Mouse (Mus musculus) left cerebral cortex, adult 18-20 months (tissue): ENCODE results near the gene Svs6. TPM values are rescaled to one million over a fixed set of nuclear protein-coding genes. Genes with fewer than 3 reads are reported as not detected.

ENCODE experiments used
- microRNA-seq, 2 experiments: library from miRNA; unstranded; fragments of <30 nt; microRNA quantifications; one replicate each; pipeline ENCODE4 v1.2.0; 2021
- total RNA-seq, 2 experiments: library from RNA; stranded (reverse); gene quantifications; 2 replicates each; pipeline ENCODE4 v1.2.3; 2021

Gene Svs6
- total RNA-seq, 2 experiments from 2014 or later, result not detected

Small RNAs within 50 kb of the gene (microRNA-seq; reads per million reads assigned to microRNA genes)
- gene Mir7678, result 0 reads per million in 2 experiments

Other genes starting within 250 kb of the Svs6 start
- 10 to 100 TPM; 37.9 to 41.2 TPM for gene Stk4, start 246.4 kb upstream of the Svs6 start, total RNA-seq
- 10 to 100 TPM; 88.4 to 88.7 TPM for gene Tomm34, start 245.6 kb upstream of the Svs6 start, total RNA-seq
- 10 to 100 TPM; 21.8 to 23.2 TPM for gene Kcns1, start 145.6 kb upstream of the Svs6 start, total RNA-seq
- gene Wfdc5, start 134.0 kb upstream of the Svs6 start, total RNA-seq, result not detected
- not detected for gene Wfdc12, start 126.1 kb upstream of the Svs6 start, total RNA-seq
- gene Wfdc15a, start 116.6 kb upstream of the Svs6 start, total RNA-seq, result not detected
- gene Wfdc15b, start 95.1 kb upstream of the Svs6 start, total RNA-seq, result not detected
- gene Svs2, start 78.3 kb upstream of the Svs6 start, total RNA-seq, result not detected
- gene Svs3b, start 60.1 kb upstream of the Svs6 start, total RNA-seq, result not detected
- gene Svs4, start 38.3 kb upstream of the Svs6 start, total RNA-seq, result not detected
- gene Svs3a, start 27.5 kb upstream of the Svs6 start, total RNA-seq, result not detected
- gene Svs5, start 16.0 kb downstream of the Svs6 start, total RNA-seq, result not detected
- under 1 TPM in 1 of 2 experiments, not detected in 1; 0.82 TPM for gene Slpi, start 72.3 kb downstream of the Svs6 start, total RNA-seq
- under 1 TPM; 0.33 to 0.56 TPM for gene Rbpjl, start 86.4 kb downstream of the Svs6 start, total RNA-seq
- gene Matn4, start 88.4 kb downstream of the Svs6 start, total RNA-seq, result 1 to 10 TPM; 8.4 to 8.5 TPM
- gene Sdc4, start 127.1 kb downstream of the Svs6 start, total RNA-seq, result 10 to 100 TPM; 72.7 to 80.1 TPM
- gene Sys1, start 140.2 kb downstream of the Svs6 start, total RNA-seq, result 10 to 100 TPM; 43.5 to 44.6 TPM
- 1 to 10 TPM; 2.0 to 6.4 TPM for gene Gm20458, start 144.2 kb downstream of the Svs6 start, total RNA-seq
- not detected for gene Trp53tg5, start 157.0 kb downstream of the Svs6 start, total RNA-seq
- 100 to 1,000 TPM; 108 to 126 TPM for gene Dbndd2, start 169.4 kb downstream of the Svs6 start, total RNA-seq
- gene Pigt, start 180.8 kb downstream of the Svs6 start, total RNA-seq, result 10 to 100 TPM; 83.0 to 89.2 TPM
- under 1 TPM in 1 of 2 experiments, not detected in 1; 0.59 TPM for gene Wfdc2, start 245.7 kb downstream of the Svs6 start, total RNA-seq